Mouse (Mus musculus): ENCODE results near the gene Prph2. TPM values are rescaled to one million over a fixed set of nuclear protein-coding genes. Genes with fewer than 3 reads are reported as not detected.

Gene Prph2
- not detected in 2 replicates for polyA plus RNA-seq (2015; fragmentation: Nextera tagmentation; extraction: Ambion mirVana)

DNA sequence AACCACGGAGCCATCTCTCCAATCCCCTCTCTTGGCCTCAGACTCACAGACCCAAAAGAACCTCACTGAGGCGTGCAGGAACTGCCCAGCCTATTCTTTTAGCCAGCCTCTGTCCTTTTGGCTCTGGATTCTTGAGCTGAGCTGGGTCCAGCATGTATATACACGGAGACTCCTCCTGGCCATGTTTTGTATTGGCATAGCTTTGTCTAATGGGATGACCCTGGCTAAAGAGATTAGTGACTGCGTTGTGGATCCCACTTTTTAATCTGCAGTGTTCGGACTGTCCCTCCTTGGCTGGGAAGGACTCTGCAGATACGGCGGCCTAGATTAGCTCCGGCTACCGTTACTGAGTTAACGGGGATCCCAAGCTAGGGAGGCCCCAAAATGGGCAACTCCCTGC is at the start of gene Prph2:
Prph2 (plus strand) TSS at position 274 of the 400 bp plus-strand sequence.
- 83% methylated on average over 10 of the region's 10 CpGs for WGBS
- no peak within 1 kb of the TSS for H3K9ac ChIP-seq (ENCODE audit: low read length)
- H3K4me3 ChIP-seq (ENCODE audit: low read length): no peak within 1 kb of the TSS
- no peaks in the 10 kb centered on the region for H3K9me3 ChIP-seq (ENCODE audit: control insufficient read depth, low read length)
- H3K36me3 ChIP-seq (ENCODE audit: control insufficient read depth, insufficient read depth, low read length): no peaks in the 10 kb centered on the region
- no peaks in the 10 kb centered on the region for H3K27me3 ChIP-seq (ENCODE audit: control insufficient read depth, insufficient read depth, low read depth, low read length)
- no peak within 1 kb of the TSS for H3K27ac ChIP-seq (ENCODE audit: low read length)
- ATAC-seq (ENCODE audit: low read depth): no peak
- no peak within 1 kb of the TSS for H3K4me2 ChIP-seq (ENCODE audit: low read depth, low read length)
- H3K4me1 ChIP-seq (replicated peaks; ENCODE audit: control insufficient read depth, insufficient read depth, low read length): no peaks in the 10 kb centered on the region

DNA sequence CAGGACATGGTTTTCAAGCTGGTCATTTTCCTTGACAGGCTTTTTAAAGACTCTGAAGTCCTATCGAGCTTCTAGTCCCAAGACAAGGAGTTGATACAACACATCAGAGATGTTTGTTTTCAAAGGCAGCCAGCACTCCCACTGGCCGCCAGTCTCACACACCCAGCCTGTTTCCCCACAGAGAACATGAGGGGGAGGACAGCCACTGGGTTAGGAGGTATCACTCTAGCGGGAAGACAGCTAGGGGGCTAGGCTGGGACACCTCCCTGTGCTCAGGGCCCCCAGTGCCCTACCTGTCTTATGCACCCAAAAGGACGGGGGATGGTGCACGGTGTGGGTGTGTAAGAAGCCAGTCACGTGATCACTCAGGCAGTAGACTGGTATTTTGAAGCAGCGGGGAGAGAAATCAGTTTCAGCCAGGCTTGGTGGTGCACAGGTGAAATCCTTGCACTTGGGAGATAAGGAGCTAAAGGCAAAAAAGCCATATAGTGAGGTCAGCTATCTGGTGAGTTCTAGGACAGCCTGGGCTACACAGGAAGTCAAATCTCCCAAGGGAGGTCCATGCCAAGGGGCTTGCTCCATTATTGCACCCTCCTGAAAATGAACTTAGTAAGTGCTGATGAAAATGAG is 45.6 kb upstream of the Prph2 start:
- WGBS: 47% methylated on average over 7 of the region's 7 CpGs

DNA sequence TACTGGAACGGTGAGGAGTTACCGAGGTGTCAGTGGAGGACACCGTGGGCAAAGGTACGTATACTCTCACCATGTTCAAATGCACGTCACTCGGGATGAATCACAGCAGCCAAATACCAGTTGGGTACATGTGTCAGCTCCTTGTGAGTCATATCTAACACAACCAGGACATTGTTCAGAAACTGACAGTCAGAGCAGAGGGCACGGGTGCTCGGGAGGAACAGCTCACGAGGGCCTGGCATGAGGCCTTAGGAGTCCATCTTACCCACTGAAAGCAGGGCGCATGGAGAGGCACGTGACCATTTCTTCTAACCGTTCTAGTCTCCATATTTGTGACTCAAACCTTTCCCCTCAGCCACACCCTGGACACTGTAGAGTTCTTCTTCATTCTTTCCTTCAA is 43.4 kb upstream of the Prph2 start:
- no peak for ATAC-seq (ENCODE audit: low read depth)
- Histone ChIP-seq H3K27me3 (ENCODE audit: control insufficient read depth, insufficient read depth, low read depth, low read length) (no peaks in the 10 kb centered on the region), H3K9me3 (ENCODE audit: control insufficient read depth, low read length) (no peaks in the 10 kb centered on the region), H3K36me3 (ENCODE audit: control insufficient read depth, insufficient read depth, low read length) (no peaks in the 10 kb centered on the region), H3K4me1 (replicated peaks; ENCODE audit: control insufficient read depth, insufficient read depth, low read length) (no peaks in the 10 kb centered on the region), H3K4me3 (ENCODE audit: low read length) (no peak overlapping the region), H3K27ac (ENCODE audit: low read length) (no peak overlapping the region), H3K9ac (ENCODE audit: low read length) (no peak overlapping the region), H3K4me2 (ENCODE audit: low read depth, low read length) (no peak overlapping the region)
- 86% methylated on average over 12 of the region's 12 CpGs for WGBS

More for the DNA sequence above, 45.6 kb upstream of the Prph2 start:
- Histone ChIP-seq H3K27me3 (ENCODE audit: control insufficient read depth, insufficient read depth, low read depth, low read length) (no peaks in the 10 kb centered on the region), H3K4me3 (ENCODE audit: low read length) (no peak overlapping the region), H3K4me2 (ENCODE audit: low read depth, low read length) (no peak overlapping the region), H3K36me3 (ENCODE audit: control insufficient read depth, insufficient read depth, low read length) (no peaks in the 10 kb centered on the region), H3K9me3 (ENCODE audit: control insufficient read depth, low read length) (no peaks in the 10 kb centered on the region), H3K9ac (ENCODE audit: low read length) (no peak overlapping the region), H3K4me1 (replicated peaks; ENCODE audit: control insufficient read depth, insufficient read depth, low read length) (no peaks in the 10 kb centered on the region), H3K27ac (ENCODE audit: low read length) (no peak overlapping the region)
- ATAC-seq (ENCODE audit: low read depth): 0 out of 2 replicates have a peak, but pooled peaks have one; percentile 29

- Histone ChIP-seq H3K4me2 (ENCODE audit: low read depth, low read length) (no peak overlapping the region), H3K27ac (ENCODE audit: low read length) (no peak overlapping the region), H3K9ac (ENCODE audit: low read length) (no peak overlapping the region), H3K9me3 (ENCODE audit: control insufficient read depth, low read length) (no peaks in the 10 kb centered on the region), H3K27me3 (ENCODE audit: control insufficient read depth, insufficient read depth, low read depth, low read length) (no peaks in the 10 kb centered on the region), H3K4me3 (ENCODE audit: low read length) (no peak overlapping the region), H3K4me1 (replicated peaks; ENCODE audit: control insufficient read depth, insufficient read depth, low read length) (peaks cover 8% of the 10 kb centered on the region; the same call in 1 of the 2 replicates), H3K36me3 (ENCODE audit: control insufficient read depth, insufficient read depth, low read length) (no peaks in the 10 kb centered on the region)
- 91% methylated on average over 5 of the region's 5 CpGs for WGBS
- no peak for ATAC-seq (ENCODE audit: low read depth)
These were observed 40.0 kb upstream of the Prph2 start for GRCm38 (mm10) chr17:46870204-46870798.

DNA sequence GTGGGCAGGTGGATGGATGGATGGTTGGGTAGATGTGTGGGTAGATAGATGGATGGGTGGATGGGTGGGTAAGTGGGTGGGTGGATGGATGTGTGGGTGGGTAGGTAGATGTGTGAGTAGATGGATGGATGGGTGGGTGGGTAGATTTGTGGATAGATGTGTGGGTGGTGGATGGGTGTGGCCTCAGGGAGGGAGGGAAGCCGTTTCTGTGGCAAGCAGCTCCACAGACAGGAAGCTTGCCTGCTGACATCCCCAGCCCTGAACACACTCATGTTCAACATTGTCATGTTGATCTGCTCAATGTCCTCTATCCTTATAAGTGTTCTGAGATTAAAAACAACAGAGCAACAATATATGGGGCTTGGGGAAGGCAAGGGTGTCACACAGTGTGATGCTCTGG is 39.3 kb upstream of the Prph2 start:
- Histone ChIP-seq H3K4me2 (ENCODE audit: low read depth, low read length) (no peak overlapping the region), H3K4me1 (replicated peaks; ENCODE audit: control insufficient read depth, insufficient read depth, low read length) (peaks cover 8% of the 10 kb centered on the region; the same call in 1 of the 2 replicates), H3K9ac (ENCODE audit: low read length) (no peak overlapping the region), H3K36me3 (ENCODE audit: control insufficient read depth, insufficient read depth, low read length) (no peaks in the 10 kb centered on the region), H3K27ac (ENCODE audit: low read length) (no peak overlapping the region), H3K4me3 (ENCODE audit: low read length) (no peak overlapping the region), H3K27me3 (ENCODE audit: control insufficient read depth, insufficient read depth, low read depth, low read length) (no peaks in the 10 kb centered on the region), H3K9me3 (ENCODE audit: control insufficient read depth, low read length) (no peaks in the 10 kb centered on the region)
- WGBS: 38% methylated on average over 1 of the region's 1 CpGs
- ATAC-seq (ENCODE audit: low read depth): no peak

DNA sequence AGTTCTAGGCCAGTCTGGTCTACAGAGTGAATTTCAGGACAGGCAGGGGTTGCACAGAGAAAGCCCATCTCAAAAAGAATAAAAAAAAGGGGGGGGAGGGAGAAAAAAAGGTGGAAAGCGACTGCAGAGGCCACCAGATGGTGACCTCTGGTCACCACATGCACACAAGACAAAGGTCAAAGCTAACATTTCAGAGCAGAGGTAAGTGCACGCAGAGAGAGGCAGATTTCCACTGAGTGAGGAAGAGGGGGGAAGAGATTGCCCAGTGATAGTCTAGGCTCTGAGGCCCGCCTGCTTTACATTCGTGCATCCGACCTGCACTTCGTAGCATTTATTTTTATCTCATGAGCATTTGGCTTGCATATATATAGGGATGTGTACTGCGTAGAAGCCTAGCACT is 37.5 kb upstream of the Prph2 start:
- WGBS: 81% methylated on average over 7 of the region's 7 CpGs
- Histone ChIP-seq H3K4me1 (replicated peaks; ENCODE audit: control insufficient read depth, insufficient read depth, low read length) (peaks cover 8% of the 10 kb centered on the region; the same call in 1 of the 2 replicates), H3K36me3 (ENCODE audit: control insufficient read depth, insufficient read depth, low read length) (no peaks in the 10 kb centered on the region), H3K27ac (ENCODE audit: low read length) (no peak overlapping the region), H3K4me3 (ENCODE audit: low read length) (no peak overlapping the region), H3K9me3 (ENCODE audit: control insufficient read depth, low read length) (no peaks in the 10 kb centered on the region), H3K4me2 (ENCODE audit: low read depth, low read length) (no peak overlapping the region), H3K27me3 (ENCODE audit: control insufficient read depth, insufficient read depth, low read depth, low read length) (no peaks in the 10 kb centered on the region), H3K9ac (ENCODE audit: low read length) (no peak overlapping the region)
- ATAC-seq (ENCODE audit: low read depth): no peak

GRCm38 (mm10) chr17:46874133-46874532 is 36.1 kb upstream of the Prph2 start:
- Histone ChIP-seq H3K36me3 (ENCODE audit: control insufficient read depth, insufficient read depth, low read length) (no peaks in the 10 kb centered on the region), H3K4me1 (replicated peaks; ENCODE audit: control insufficient read depth, insufficient read depth, low read length) (peaks cover 8% of the 10 kb centered on the region; the same call in 1 of the 2 replicates), H3K27me3 (ENCODE audit: control insufficient read depth, insufficient read depth, low read depth, low read length) (no peaks in the 10 kb centered on the region), H3K4me2 (ENCODE audit: low read depth, low read length) (peak overlapping the region; percentile 14; the same call in 1 of the 2 replicates), H3K9ac (ENCODE audit: low read length) (no peak overlapping the region), H3K4me3 (ENCODE audit: low read length) (no peak overlapping the region), H3K9me3 (ENCODE audit: control insufficient read depth, low read length) (no peaks in the 10 kb centered on the region), H3K27ac (ENCODE audit: low read length) (no peak overlapping the region)
- ATAC-seq (ENCODE audit: low read depth): peak; percentile 60
- 27% methylated on average over 10 of the region's 10 CpGs for WGBS

DNA sequence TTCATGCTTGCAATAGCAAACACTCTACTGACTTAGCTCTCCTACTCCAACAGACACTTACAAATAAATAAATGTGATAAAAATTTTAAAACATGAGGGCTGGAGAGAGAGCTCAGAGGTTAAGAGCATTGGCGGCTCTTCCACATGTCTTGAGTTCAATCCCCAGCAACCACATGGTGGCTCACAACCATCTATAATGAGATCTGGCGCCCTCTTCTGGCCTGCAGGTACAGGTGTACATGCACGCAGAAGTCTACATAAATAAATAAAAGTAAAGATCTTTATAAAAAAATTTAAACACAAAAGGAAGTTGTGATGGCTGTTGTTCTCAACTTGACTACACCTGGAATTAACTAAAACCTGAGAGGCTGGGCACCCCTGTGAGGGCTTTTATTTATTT is 34.6 kb upstream of the Prph2 start:
- no peak overlapping the region for H3K27ac ChIP-seq (ENCODE audit: low read length)
- H3K4me2 ChIP-seq (ENCODE audit: low read depth, low read length): no peak overlapping the region
- 77% methylated on average over 3 of the region's 3 CpGs for WGBS
- ATAC-seq (ENCODE audit: low read depth): no peak
- H3K36me3 ChIP-seq (ENCODE audit: control insufficient read depth, insufficient read depth, low read length): no peaks in the 10 kb centered on the region
- no peaks in the 10 kb centered on the region for H3K9me3 ChIP-seq (ENCODE audit: control insufficient read depth, low read length)
- peaks cover 10% of the 10 kb centered on the region; the same call in 1 of the 2 replicates for H3K4me1 ChIP-seq (replicated peaks; ENCODE audit: control insufficient read depth, insufficient read depth, low read length)
- no peak overlapping the region for H3K9ac ChIP-seq (ENCODE audit: low read length)
- no peak overlapping the region for H3K4me3 ChIP-seq (ENCODE audit: low read length)
- no peaks in the 10 kb centered on the region for H3K27me3 ChIP-seq (ENCODE audit: control insufficient read depth, insufficient read depth, low read depth, low read length)

DNA sequence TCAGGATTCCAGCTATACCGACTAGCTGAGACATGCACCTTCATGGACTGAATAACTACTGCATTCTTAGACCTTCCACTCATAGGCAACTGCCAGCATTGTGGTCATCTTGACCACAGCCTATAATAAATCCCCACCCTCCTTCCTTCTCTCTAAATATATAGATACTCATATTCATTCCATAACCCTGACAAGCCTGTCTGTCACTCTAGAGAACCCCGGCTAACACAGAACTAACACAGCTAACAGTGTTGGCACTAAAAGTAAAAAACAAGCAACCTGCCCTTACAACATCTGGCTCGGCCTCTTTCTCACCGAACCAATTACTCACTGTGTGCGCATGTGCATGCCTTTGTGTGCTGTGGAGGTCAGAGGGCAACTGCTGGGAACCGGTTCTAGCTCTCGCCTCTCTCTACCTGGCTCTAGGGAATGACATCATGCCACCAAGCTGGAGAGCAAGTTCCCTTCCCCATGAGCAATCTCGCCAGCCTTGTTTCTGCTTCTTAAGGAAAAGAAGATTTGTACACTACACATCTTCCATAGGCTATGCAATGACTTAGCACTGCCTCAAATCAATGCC is 33.8 kb upstream of the Prph2 start:
- H3K9me3 ChIP-seq (ENCODE audit: control insufficient read depth, low read length): no peaks in the 10 kb centered on the region
- no peak overlapping the region for H3K4me2 ChIP-seq (ENCODE audit: low read depth, low read length)
- 58% methylated on average over 8 of the region's 8 CpGs for WGBS
- peaks cover 10% of the 10 kb centered on the region; the same call in 1 of the 2 replicates for H3K4me1 ChIP-seq (replicated peaks; ENCODE audit: control insufficient read depth, insufficient read depth, low read length)
- H3K9ac ChIP-seq (ENCODE audit: low read length): no peak overlapping the region
- H3K4me3 ChIP-seq (ENCODE audit: low read length): no peak overlapping the region
- no peaks in the 10 kb centered on the region for H3K36me3 ChIP-seq (ENCODE audit: control insufficient read depth, insufficient read depth, low read length)
- no peaks in the 10 kb centered on the region for H3K27me3 ChIP-seq (ENCODE audit: control insufficient read depth, insufficient read depth, low read depth, low read length)
- no peak for ATAC-seq (ENCODE audit: low read depth)
- no peak overlapping the region for H3K27ac ChIP-seq (ENCODE audit: low read length)

Measured in lung, embryonic 16.5 days (tissue).